Mouse (Mus musculus): ENCODE results near the gene Arrdc3.
A peak's percentile ranks its signal among the peaks of the same experiment; 100 is the strongest.

GRCm38 (mm10) chr13:80862215-80862614, 21.0 kb upstream of the Arrdc3 start:
- TF ChIP-seq HCFC1 (IDR thresholded peaks at IDR 0.05; ENCODE audit: borderline replicate concordance, insufficient read depth, low read length): no peak
- TF ChIP-seq ZC3H11A (IDR thresholded peaks at IDR 0.05; ENCODE audit: borderline replicate concordance, low read depth, low read length): peak; percentile 97
- peak; percentile 73 for TF ChIP-seq ZNF384 (IDR thresholded peaks at IDR 0.05; ENCODE audit: low read depth, low read length)
- TF ChIP-seq MAFK (IDR thresholded peaks at IDR 0.05; ENCODE audit: insufficient read depth, low read depth, low read length): no peak
- no peak for TF ChIP-seq CHD2 (IDR thresholded peaks at IDR 0.05; ENCODE audit: low read depth, low read length)
